Mouse (Mus musculus): ENCODE data around the gene Tas2r138.
"Not testable (repeated sequence)": the region's sequence is repeated elsewhere in the genome, so short reads cannot be mapped to it uniquely, and the experiment has no call there.

The Tas2r138 gene

GRCm38 (mm10) chr6:40613260-40613852, at the start of gene Tas2r138:
Gene Tas2r138 (minus strand): TSS chr6:40613310.
- no peak for DNase-seq (ENCODE audit: low read depth, low spot score)

GRCm38 (mm10) chr6:40660930-40661329, 47.8 kb upstream of the Tas2r138 start:
- DNase-seq (ENCODE audit: low read depth, low spot score) = no peak

GRCm38 (mm10) chr6:40650953-40651352, 37.8 kb upstream of the Tas2r138 start:
- DNase-seq (ENCODE audit: low read depth, low spot score) = no peak

GRCm38 (mm10) chr6:40645701-40646100, 32.6 kb upstream of the Tas2r138 start:
- no peak for DNase-seq (ENCODE audit: low read depth, low spot score)

GRCm38 (mm10) chr6:40640710-40641538, 27.8 kb upstream of the Tas2r138 start:
- no peak for DNase-seq (ENCODE audit: low read depth, low spot score)

GRCm38 (mm10) chr6:40637755-40638154, 24.6 kb upstream of the Tas2r138 start:
- DNase-seq (ENCODE audit: low read depth, low spot score) = no peak

GRCm38 (mm10) chr6:40635559-40635958, 22.4 kb upstream of the Tas2r138 start:
- no peak for DNase-seq (ENCODE audit: low read depth, low spot score)

GRCm38 (mm10) chr6:40634640-40635071, 21.5 kb upstream of the Tas2r138 start:
- DNase-seq (ENCODE audit: low read depth, low spot score) = no peak

GRCm38 (mm10) chr6:40628406-40629000, 15.4 kb upstream of the Tas2r138 start, which contains the start of gene Mgam:
Gene Mgam (plus strand): TSS chr6:40628831.
- no peak for DNase-seq (ENCODE audit: low read depth, low spot score)

GRCm38 (mm10) chr6:40626111-40626510, 13.0 kb upstream of the Tas2r138 start:
- no peak for DNase-seq (ENCODE audit: low read depth, low spot score)

- DNase-seq (ENCODE audit: low read depth, low spot score) = peak; percentile 1
These were observed 4.9 kb upstream of the Tas2r138 start for GRCm38 (mm10) chr6:40617965-40618364.

- no peak for DNase-seq (ENCODE audit: low read depth, low spot score)
These were observed 2.9 kb downstream of the Tas2r138 start for GRCm38 (mm10) chr6:40610244-40610643.

GRCm38 (mm10) chr6:40607431-40607830, 5.7 kb downstream of the Tas2r138 start:
- no peak for DNase-seq (ENCODE audit: low read depth, low spot score)

GRCm38 (mm10) chr6:40598546-40598945, 14.6 kb downstream of the Tas2r138 start:
- not testable (repeated sequence) for DNase-seq (ENCODE audit: low read depth, low spot score)

- DNase-seq (ENCODE audit: low read depth, low spot score) = no peak
These were observed 18.1 kb downstream of the Tas2r138 start for GRCm38 (mm10) chr6:40594804-40595550.

- no peak for DNase-seq (ENCODE audit: low read depth, low spot score)
These were observed 24.8 kb downstream of the Tas2r138 start for GRCm38 (mm10) chr6:40588346-40588745.

- DNase-seq (ENCODE audit: low read depth, low spot score) = no peak
These were observed 27.5 kb downstream of the Tas2r138 start, which contains the start of gene Clec5a for GRCm38 (mm10) chr6:40585645-40586044. Gene Clec5a (minus strand): TSS chr6:40585821.

GRCm38 (mm10) chr6:40584336-40584735, 28.8 kb downstream of the Tas2r138 start:
- DNase-seq (ENCODE audit: low read depth, low spot score) = no peak

GRCm38 (mm10) chr6:40576305-40576704, 36.8 kb downstream of the Tas2r138 start:
- DNase-seq (ENCODE audit: low read depth, low spot score) = no peak

- no peak for DNase-seq (ENCODE audit: low read depth, low spot score)
These were observed 39.5 kb downstream of the Tas2r138 start for GRCm38 (mm10) chr6:40573618-40574017.

GRCm38 (mm10) chr6:40569187-40569586, 43.9 kb downstream of the Tas2r138 start, which contains the start of gene Olfr460:
Gene Olfr460 (plus strand): TSS chr6:40569487.
- no peak for DNase-seq (ENCODE audit: low read depth, low spot score)
